Mouse (Mus musculus) lung, adult 2 months (tissue): Measurements from ENCODE around the gene Syce3. TPM values are rescaled to one million over a fixed set of nuclear protein-coding genes. Genes with fewer than 3 reads are reported as not detected.
A peak's percentile ranks its signal among the peaks of the same experiment; 100 is the strongest.

Experiments used
- DNase-seq: peaks from one replicate; pipeline ENCODE4 v3.0.0; 2022
- H3K4me1 ChIP-seq: fragments of 200-500 bp; 2 replicates; pipeline ENCODE4 v1.6.1; 2011; ENCODE audit warnings: low read length; ENCODE audit not compliant: control insufficient read depth, insufficient read depth
- H3K4me3 ChIP-seq: fragments of 200-500 bp; replicated peaks from 2 replicates; pipeline ENCODE3; 2011; ENCODE audit warnings: low read depth, mild to moderate bottlenecking, control low read depth, low read length; ENCODE audit errors: extremely low read depth
- CTCF ChIP-seq: fragments of 200-500 bp; IDR thresholded peaks from 2 replicates; pipeline ENCODE4 v1.5.1; 2011; ENCODE audit warnings: mild to moderate bottlenecking, low read length, control low read depth; ENCODE audit not compliant: insufficient read depth
- POLR2A ChIP-seq: fragments of 200-500 bp; IDR thresholded peaks from 2 replicates; pipeline ENCODE4 v1.6.1; 2011; ENCODE audit warnings: low read depth, mild to moderate bottlenecking, control low read depth, low read length, borderline replicate concordance; ENCODE audit errors: extremely low read depth
- WGBS: fragments of 180-500 bp; shearing (Covaris S2); methylation state at CpG from one replicate; pipeline ENCODE4 v1.1.7; 2018; 5-methylcytosine and 5-hydroxymethylcytosine counted together
- polyA plus RNA-seq: library from polyadenylated mRNA; depleted of rRNA; stranded (reverse); fragments of >200 nt; gene quantifications from 2 replicates; pipeline ENCODE4 v1.2.3, GENCODE M21; 2012; rRNA removed

Syce3 gene
- polyA plus RNA-seq = not detected in 2 replicates

- no peak for DNase-seq
- 79% methylated on average over 24 of the region's 24 CpGs for WGBS
- no peak for TF ChIP-seq POLR2A
- TF ChIP-seq CTCF = no peak
- Histone ChIP-seq H3K4me3 (no peak within 1 kb of the TSS), H3K4me1 (no peaks in the 10 kb centered on the region)
Measured at GRCm38 (mm10) chr15:89410118-89410517, at the start of gene Syce3. Syce3 (minus strand) TSS chr15:89410503.

DNA sequence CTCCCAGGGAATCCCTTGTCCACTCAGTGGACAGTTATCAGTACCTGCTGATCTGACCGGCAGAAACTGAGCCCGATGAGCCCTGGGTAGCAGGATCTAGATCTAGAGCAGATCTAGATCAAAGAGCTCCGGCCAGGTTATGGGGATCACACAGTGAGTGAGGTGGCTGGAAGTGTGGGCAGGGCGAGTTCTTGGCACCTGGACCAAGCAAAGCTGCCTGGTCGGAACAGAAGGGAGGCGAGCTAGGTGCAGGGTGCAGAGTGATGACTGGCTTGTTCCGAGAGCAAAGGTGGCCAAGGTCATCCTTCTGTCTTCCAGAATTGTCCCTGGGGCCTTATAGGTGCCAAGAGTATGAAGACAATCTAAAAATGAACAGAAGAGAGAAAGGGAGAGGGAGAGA, 49.5 kb upstream of the Syce3 start:
- 71% methylated on average over 7 of the region's 7 CpGs for WGBS
- no peak overlapping the region for H3K4me3 ChIP-seq
- TF ChIP-seq CTCF = no peak
- TF ChIP-seq POLR2A = no peak
- no peak for DNase-seq
- no peaks in the 10 kb centered on the region for H3K4me1 ChIP-seq

DNA sequence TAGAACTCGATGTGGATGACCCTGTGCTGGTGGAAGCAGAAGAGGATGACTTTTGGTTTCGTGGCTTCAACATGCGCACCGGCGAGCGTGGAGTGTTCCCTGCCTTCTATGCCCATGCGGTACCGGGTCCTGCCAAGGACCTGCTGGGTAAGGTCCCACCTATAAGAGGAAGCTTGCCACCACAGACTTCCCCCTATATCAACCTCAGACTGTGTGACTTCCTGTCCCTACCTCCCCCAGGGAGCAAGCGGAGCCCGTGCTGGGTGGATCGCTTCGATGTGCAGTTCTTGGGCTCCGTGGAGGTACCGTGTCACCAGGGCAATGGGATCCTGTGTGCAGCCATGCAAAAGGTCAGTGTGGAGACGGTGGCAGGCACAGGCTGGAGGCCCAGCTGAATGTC, 48.6 kb upstream of the Syce3 start:
- DNase-seq = no peak
- 76% methylated on average over 15 of the region's 15 CpGs for WGBS
- TF ChIP-seq POLR2A (no peak), CTCF (no peak)
- no peak overlapping the region for H3K4me3 ChIP-seq
- no peaks in the 10 kb centered on the region for H3K4me1 ChIP-seq

DNA sequence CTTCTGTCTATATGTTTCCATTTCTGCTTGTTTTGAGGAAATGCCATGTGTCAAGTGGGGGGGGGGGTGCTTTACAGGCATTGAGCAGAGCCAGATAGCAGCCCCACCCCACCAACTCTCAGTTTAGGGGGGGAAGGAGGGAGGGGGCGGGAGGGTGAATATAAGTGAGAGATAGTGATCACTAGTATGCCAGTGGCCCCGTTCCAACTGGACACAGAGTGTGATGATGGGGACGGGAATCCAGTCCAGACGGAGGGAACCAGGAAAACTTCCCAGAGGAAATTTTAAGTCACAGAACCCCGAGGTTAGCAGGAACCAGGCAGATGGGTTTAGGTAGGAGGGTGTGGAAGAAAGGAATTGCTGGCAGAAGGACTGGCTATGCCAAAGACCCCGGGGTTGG, 45.3 kb upstream of the Syce3 start:
- no peak overlapping the region for H3K4me3 ChIP-seq
- DNase-seq = no peak
- H3K4me1 ChIP-seq = no peaks in the 10 kb centered on the region
- TF ChIP-seq POLR2A = no peak
- no peak for TF ChIP-seq CTCF
- 58% methylated on average over 6 of the region's 6 CpGs for WGBS

DNA sequence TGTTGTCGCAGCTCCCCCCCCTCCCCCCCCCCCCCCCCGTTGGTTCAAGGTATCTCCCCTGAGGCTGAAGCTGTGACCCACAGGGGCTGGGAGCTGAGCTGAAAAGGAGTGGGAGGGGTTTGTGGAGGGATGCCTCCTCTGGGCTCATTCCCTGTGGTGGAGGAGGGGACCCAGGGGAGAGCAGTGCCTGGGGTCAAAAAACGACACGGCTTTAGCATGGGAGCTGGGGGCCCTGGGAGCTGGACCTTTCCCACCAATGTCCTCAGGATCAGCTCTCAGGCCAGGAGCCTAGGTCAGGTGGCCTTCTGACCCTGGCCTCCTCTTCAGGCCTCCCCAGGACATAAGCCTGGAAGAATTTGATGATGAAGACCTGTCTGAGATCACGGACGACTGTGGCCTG, 44.6 kb upstream of the Syce3 start:
- WGBS = 27% methylated on average over 4 of the region's 6 CpGs
- TF ChIP-seq POLR2A (no peak), CTCF (no peak)
- Histone ChIP-seq H3K4me1 (no peaks in the 10 kb centered on the region), H3K4me3 (no peak overlapping the region)
- no peak for DNase-seq

DNA sequence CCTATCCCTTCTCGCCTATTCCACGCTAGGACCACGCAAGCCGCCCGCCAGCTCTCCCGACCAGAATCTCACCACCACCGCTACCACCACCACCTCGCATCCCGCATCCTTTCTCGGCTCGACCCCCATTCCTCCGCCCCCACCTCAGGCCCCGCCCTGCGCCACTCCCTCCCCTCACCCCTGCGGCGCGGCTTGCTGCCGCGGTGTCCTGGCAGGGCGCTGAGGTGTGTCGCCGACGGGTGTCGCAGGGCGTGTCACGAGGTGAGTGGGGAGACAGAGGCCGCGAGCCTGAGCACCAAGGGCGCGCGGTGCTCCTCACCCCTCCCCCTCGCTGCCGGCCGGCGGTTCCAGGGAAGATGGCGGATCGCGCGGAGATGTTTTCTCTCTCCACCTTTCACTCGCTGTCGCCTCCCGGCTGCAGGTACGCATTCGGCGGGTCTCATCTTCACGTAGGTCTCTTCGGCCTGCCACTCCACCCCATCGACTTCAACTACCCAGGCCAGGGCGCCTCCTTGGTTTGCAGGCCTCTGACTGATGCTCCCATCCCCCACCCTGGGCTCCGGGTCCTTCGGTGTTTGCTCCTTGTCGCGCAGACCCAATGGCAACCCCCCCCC, 43.7 kb upstream of the Syce3 start, which contains the start of gene Mapk8ip2:
Gene Mapk8ip2 (plus strand): TSS at position 49 of the 614 bp plus-strand sequence.
- no peaks in the 10 kb centered on the region for H3K4me1 ChIP-seq
- H3K4me3 ChIP-seq = no peak within 1 kb of the TSS
- WGBS = 2% methylated on average over 53 of the region's 53 CpGs
- no peak for TF ChIP-seq CTCF
- no peak for TF ChIP-seq POLR2A
- DNase-seq = no peak

- DNase-seq = peak; percentile 42
- no peak overlapping the region for H3K4me3 ChIP-seq
- no peaks in the 10 kb centered on the region for H3K4me1 ChIP-seq
- TF ChIP-seq POLR2A (no peak), CTCF (no peak)
- 5% methylated on average over 24 of the region's 24 CpGs for WGBS
Measured at GRCm38 (mm10) chr15:89452906-89453864, 42.9 kb upstream of the Syce3 start.

DNA sequence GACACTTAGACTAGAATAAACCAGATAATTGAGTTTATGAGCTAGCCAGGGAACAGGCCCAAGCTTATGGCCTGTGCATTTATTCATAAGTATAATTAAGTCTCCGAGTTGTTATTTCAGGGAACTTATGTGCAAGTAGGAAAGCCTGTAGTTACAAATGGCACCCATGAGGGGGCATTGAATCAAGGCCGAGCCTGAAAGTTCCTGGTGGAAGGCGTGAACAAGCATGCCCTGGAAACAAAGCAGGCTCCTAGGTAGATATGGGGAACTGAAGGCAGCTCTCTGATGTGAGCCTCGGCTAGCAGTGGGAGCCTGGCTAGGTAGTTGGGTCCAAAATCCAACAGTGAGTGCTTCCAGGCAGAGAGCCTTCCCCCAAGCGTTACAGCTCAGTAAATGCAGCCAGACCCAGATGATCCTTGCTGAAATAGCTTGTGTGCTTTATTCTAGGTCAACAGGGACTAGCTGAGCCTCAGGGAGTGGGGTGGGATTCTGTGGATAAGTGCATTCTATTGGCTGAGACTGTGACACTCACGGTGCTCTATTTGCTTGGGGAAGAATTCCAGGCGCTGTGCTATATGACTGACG, 32.3 kb upstream of the Syce3 start:
- TF ChIP-seq POLR2A = no peak
- no peak for TF ChIP-seq CTCF
- WGBS = 34% methylated on average over 8 of the region's 8 CpGs
- no peak overlapping the region for H3K4me3 ChIP-seq
- H3K4me1 ChIP-seq = no peaks in the 10 kb centered on the region
- no peak for DNase-seq

DNA sequence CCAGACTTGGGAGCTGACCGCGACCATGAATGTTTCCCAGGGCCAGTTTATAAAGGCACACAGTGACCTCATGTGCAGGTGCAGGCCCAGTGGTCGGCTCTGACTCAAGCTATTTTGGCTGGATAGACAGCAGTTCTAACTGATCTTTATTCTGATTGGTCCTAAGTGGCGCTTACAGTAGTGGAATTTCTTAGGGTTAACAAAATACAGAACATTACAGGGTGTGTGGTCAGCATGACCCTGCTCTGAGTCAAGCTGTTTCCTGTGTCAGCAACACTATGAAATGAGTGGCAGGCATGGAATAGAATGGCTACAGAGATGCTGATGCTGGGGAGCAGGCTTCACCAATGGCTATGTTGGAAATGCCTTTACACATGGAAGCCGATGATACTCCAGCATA, 25.6 kb upstream of the Syce3 start:
- 86% methylated on average over 5 of the region's 5 CpGs for WGBS
- TF ChIP-seq POLR2A = no peak
- no peak for TF ChIP-seq CTCF

DNA sequence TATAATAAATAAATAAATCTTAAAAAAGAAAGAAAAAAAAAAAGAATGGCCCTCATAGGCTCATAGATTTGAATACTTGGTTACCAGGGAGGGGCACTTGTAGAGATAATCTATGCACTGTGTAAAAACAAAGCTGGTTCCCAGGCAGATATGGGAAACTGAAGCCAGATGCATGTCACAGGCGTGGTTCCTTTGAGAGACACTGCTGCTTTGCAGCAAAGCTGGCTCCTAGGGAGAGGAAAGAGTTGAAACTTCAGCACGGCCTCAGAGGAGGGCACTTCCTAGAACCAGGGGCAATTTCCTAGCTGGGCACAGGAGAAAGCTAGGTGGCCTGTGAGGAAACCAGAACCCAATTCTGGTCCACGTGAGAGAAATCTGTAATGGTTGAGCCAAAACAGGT, 23.8 kb upstream of the Syce3 start:
- TF ChIP-seq CTCF (no peak), POLR2A (no peak)
- Histone ChIP-seq H3K4me1 (no peaks in the 10 kb centered on the region), H3K4me3 (no peak overlapping the region)
- WGBS = 78% methylated on average over 3 of the region's 3 CpGs
- no peak for DNase-seq

More for the DNA sequence above, 25.6 kb upstream of the Syce3 start:
- DNase-seq = no peak
- H3K4me1 ChIP-seq = no peaks in the 10 kb centered on the region
- H3K4me3 ChIP-seq = no peak overlapping the region
